Mouse (Mus musculus): ENCODE results near the gene Ehd3. TPM values are rescaled to one million over a fixed set of nuclear protein-coding genes. Genes with fewer than 3 reads are reported as not detected.

The Ehd3 gene
- 6.4 and 6.9 TPM in 2 replicates for polyA plus RNA-seq (2012; ENCODE audit: low replicate concordance)

GRCm38 (mm10) chr17:73803521-73804184 is at the start of gene Ehd3:
TSS of gene Ehd3 (plus strand) at chr17:73804134.

Other genes starting within 250 kb of the Ehd3 start
- 0.07 and 0.09 TPM in 2 replicates for gene Galnt14, start 93.7 kb upstream of the Ehd3 start, polyA plus RNA-seq (2012; ENCODE audit: low replicate concordance)
- 10.6 and 30.3 TPM in 2 replicates for gene Xdh, start 146.1 kb downstream of the Ehd3 start, polyA plus RNA-seq (2012; ENCODE audit: low replicate concordance)
- not detected in 2 replicates for gene Srd5a2, start 243.8 kb downstream of the Ehd3 start, polyA plus RNA-seq (2012; ENCODE audit: low replicate concordance)